Mouse (Mus musculus) lung, postnatal 14 days (tissue): Measurements from ENCODE around the gene Tpbpa.
"Not testable (repeated sequence)": the region's sequence is repeated elsewhere in the genome, so short reads cannot be mapped to it uniquely, and the experiment has no call there.

Experiments used
- DNase-seq: peaks from one replicate; pipeline ENCODE4 v3.0.0; 2021

Tpbpa gene

DNA sequence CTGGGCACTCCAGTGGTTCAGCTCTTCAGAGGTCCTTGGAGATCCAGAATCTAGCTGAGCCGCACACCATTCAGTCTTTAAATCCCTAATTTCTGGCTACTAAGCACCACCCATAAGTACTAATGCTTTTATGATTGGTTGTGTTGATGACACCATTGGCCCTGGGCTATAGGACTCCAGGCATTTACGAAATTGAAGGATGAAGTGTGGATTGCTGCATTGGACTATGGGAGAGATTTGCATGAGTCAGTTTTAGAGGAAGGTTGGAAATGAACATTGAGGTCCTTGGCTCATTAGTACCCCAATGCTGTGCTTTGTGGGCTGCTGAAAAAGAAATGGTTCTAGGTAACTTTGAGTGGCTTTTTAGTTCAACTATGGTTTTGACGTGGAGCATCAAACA, at the start of gene Tpbpa:
Gene Tpbpa (minus strand): TSS at position 101 of the 400 bp plus-strand sequence.
- not testable (repeated sequence) for DNase-seq

GRCm38 (mm10) chr13:60986915-60987314, 45.1 kb upstream of the Tpbpa start:
- not testable (repeated sequence) for DNase-seq

DNA sequence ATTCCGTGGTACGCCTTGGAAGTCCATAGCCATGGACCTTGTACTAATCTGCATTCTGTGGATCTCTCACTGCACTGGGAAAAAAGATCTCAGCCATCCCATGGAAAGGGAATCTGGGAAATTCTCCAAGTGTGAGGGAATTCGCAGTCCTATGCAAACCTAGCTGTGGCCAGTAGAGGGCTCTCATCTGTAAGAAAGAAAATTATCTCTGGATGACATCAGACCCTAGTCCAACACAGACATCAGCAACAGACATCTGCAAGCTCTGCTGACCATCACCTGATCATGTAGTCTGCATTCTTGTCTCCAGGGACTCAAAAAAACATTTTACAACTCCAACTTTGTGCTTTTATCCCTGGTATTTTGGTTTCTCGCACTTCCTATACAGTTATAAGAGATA, 30.5 kb upstream of the Tpbpa start:
- not testable (repeated sequence) for DNase-seq

GRCm38 (mm10) chr13:60963985-60964384, 22.2 kb upstream of the Tpbpa start:
- not testable (repeated sequence) for DNase-seq

DNA sequence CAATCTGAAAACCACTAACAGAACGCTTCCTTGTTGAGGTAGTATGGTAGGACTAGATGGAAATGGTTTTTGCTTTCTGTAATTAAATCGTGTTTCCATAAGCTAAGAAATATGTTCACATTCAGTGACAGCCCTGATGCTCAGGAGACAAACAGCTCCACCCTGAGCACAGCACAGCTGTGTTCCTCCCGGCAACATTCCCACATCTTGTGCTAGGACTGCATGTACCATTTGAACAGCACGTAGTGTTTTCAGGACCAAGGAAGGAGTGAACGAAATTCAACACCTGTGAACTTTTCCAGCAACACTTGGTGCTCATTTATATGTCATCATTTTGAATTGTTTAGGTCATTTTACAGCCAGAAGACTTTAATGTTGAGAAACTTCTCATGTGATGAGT, 19.9 kb upstream of the Tpbpa start:
- DNase-seq: peak; percentile 3

- peak; percentile 52 for DNase-seq
Measured at GRCm38 (mm10) chr13:60936500-60936901, 5.3 kb downstream of the Tpbpa start, which contains the start of the genes Gm49391 and Ctla2a. TSS of gene Gm49391 (minus strand) at chr13:60936571. TSS of gene Ctla2a (minus strand) at chr13:60936625.

- not testable (repeated sequence) for DNase-seq
Measured at GRCm38 (mm10) chr13:60935490-60935889, 6.3 kb downstream of the Tpbpa start, which contains the start of gene Gm49393. TSS of gene Gm49393 (minus strand) at chr13:60935590.

- not testable (repeated sequence) for DNase-seq
Measured at GRCm38 (mm10) chr13:60904780-60905179, 37.0 kb downstream of the Tpbpa start, which contains the start of gene Tpbpb. TSS of gene Tpbpb (minus strand) at chr13:60904880.

GRCm38 (mm10) chr13:60897328-60897727, 44.5 kb downstream of the Tpbpa start, which contains the start of gene Ctla2b:
TSS of gene Ctla2b (minus strand) at chr13:60897447.
- DNase-seq: peak; percentile 55

DNA sequence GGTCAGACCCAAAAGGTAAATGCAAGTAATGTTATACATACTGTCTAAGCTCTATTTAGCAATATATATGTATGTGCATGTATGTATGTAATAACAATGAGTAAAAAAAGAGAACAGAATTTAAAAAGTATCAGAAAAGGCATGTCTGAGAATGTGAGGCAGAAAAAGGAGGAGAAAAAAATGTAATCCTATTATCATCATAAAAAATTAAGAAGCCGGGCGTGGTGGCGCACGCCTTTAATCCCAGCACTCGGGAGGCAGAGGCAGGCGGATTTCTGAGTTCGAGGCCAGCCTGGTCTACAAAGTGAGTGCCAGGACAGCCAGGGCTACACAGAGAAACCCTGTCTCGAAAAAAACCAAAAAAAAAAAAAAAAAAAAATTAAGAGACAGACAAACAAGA, 45.0 kb downstream of the Tpbpa start, which contains the start of gene Gm49392:
Gene Gm49392 (minus strand): TSS at position 101 of the 400 bp plus-strand sequence.
- DNase-seq: not testable (repeated sequence)

- no peak for DNase-seq
Measured at GRCm38 (mm10) chr13:60895406-60896160, 46.2 kb downstream of the Tpbpa start.

DNA sequence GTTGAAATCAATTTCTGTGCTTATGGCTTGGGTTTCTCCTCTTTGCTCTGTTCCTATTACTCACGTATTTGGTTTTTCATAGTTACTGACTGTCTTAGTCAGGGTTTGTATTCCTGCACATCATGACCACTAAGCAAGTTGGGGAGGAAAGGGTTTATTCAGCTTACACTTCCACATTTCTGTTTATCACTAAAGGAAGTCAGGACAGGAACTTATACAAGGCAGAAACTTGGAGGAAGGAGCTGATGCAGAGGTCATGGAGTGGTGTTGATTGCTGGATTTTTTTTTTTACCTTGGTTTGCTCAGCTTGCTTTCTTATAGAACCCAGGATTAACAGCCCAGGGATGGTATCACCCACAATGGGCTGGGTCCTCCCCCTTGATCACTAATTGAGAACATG, 49.5 kb downstream of the Tpbpa start:
- DNase-seq: no peak
